Mouse (Mus musculus) embryonic facial prominence, embryonic 11.5 days (tissue): ENCODE measurements around the gene Ndrg3. TPM values are rescaled to one million over a fixed set of nuclear protein-coding genes. Genes with fewer than 3 reads are reported as not detected.
A peak's percentile ranks its signal among the peaks of the same experiment; 100 is the strongest.

Experiments used
- ATAC-seq: fragments of 200-750 bp; cut with Nextera tagmentation; replicated peaks from 2 replicates; pipeline ENCODE4 v1.8.0; 2017; ENCODE audit warnings: low read depth; ENCODE audit not compliant: insufficient number of reproducible peaks, low FRiP score, low TSS enrichment
- DNase-seq: peaks from one replicate; pipeline ENCODE4 v3.0.0-alpha.2; 2015; ENCODE audit warnings: low spot score
- H3K27ac ChIP-seq: fragments of 300-500 bp; sonication (generic); replicated peaks from 2 replicates; pipeline ENCODE4 v1.5.1; 2014; ENCODE audit warnings: mild to moderate bottlenecking, low read depth, low read length, control low read depth
- H3K27me3 ChIP-seq: fragments of 300-500 bp; sonication (generic); 2 replicates; pipeline ENCODE4 v1.6.1; 2014; ENCODE audit warnings: mild to moderate bottlenecking, low read length, moderate library complexity, mixed read lengths; ENCODE audit not compliant: control insufficient read depth, insufficient read depth
- H3K36me3 ChIP-seq: fragments of 300-500 bp; sonication (generic); replicated peaks from 2 replicates; pipeline ENCODE4 v1.6.1; 2014; ENCODE audit warnings: low read depth, mild to moderate bottlenecking, low read length, moderate library complexity, mixed read lengths; ENCODE audit not compliant: control insufficient read depth, insufficient read depth
- H3K4me1 ChIP-seq: fragments of 300-500 bp; sonication (generic); 2 replicates; pipeline ENCODE4 v1.6.1; 2014; ENCODE audit warnings: low read length, mixed read lengths; ENCODE audit not compliant: control insufficient read depth, insufficient read depth
- H3K4me2 ChIP-seq: fragments of 300-500 bp; sonication (generic); 2 replicates; pipeline ENCODE4 v1.6.1; 2014; ENCODE audit warnings: low read depth, mild to moderate bottlenecking, control low read depth, low read length, moderate library complexity
- H3K4me3 ChIP-seq: fragments of 300-500 bp; sonication (generic); 2 replicates; pipeline ENCODE4 v1.5.1; 2014; ENCODE audit warnings: low read depth, low read length, control low read depth
- H3K9ac ChIP-seq: fragments of 300-500 bp; sonication (generic); replicated peaks from 2 replicates; pipeline ENCODE4 v1.6.1; 2014; ENCODE audit warnings: mild to moderate bottlenecking, control low read depth, low read length
- H3K9me3 ChIP-seq: fragments of 300-500 bp; sonication (generic); replicated peaks from 2 replicates; pipeline ENCODE4 v1.6.1; 2016; ENCODE audit warnings: mild to moderate bottlenecking, low read length, inconsistent platforms, mixed read lengths; ENCODE audit not compliant: control insufficient read depth
- WGBS: fragments of 180-500 bp; shearing (Covaris S2); extraction: QIAGEN DNeasy Blood & Tissue Kit; methylation state at CpG from one replicate; pipeline ENCODE4 v1.1.7; 2014; 5-methylcytosine and 5-hydroxymethylcytosine counted together
- polyA plus RNA-seq: library from polyadenylated mRNA; unstranded; fragments of >200 nt; fragmentation: Nextera tagmentation; extraction: Ambion mirVana; gene quantifications from 2 replicates; pipeline ENCODE4 v1.2.1, GENCODE M21; 2014

The Ndrg3 gene
- polyA plus RNA-seq, result 42.2 and 49.8 TPM in 2 replicates

DNA sequence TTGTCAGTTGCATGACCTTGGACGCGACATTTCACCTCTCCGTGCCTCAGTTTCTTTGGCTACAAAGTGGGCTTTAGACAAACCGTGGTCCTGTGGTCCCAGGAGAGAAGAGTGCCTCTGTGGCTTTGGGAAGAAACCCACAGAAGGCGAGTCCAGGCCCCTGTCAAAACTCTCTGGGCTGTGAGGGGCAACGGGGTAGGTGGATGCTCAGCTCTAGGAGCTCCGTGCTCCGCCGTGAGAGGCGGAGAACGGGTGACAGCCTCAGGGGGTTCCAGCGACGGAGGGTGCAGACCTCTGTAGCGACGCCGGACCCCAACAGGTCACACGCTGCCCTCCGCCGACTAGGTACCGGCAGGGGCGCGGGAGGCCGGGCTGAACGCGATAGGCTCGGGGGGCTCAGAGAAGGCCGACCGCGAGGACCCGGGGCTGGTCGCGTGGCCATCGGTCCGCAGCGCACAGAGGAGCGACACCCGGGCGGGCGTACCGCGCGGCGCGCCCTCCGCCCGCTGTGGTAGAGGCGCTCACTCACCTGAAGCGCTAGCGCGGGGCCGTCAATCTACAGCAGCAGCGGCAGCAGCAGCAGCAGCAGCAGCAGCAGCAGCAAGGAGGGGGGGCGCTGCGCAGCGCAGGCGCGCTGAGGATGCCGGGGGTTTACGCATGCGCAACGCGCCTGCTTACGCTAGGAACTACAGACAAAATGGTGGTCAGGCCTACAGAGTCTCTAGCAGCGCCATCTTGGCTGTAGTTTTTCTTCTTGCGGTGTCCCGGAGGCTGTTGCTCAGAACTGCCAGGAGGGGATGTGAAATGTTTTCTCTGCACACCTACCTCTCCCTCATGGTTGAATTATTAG, at the start of gene Ndrg3:
Gene Ndrg3, minus strand, starts transcription at position 587 of the 850 bp plus-strand sequence.
- ATAC-seq (peak; percentile 94), DNase-seq (peak; percentile 99)
- H3K9ac ChIP-seq, result peak within 1 kb of the TSS; percentile 85
- no peaks in the 10 kb centered on the region; the same call in 1 of the 2 replicates for H3K4me1 ChIP-seq
- peak within 1 kb of the TSS; percentile 86 for H3K4me2 ChIP-seq
- no peaks in the 10 kb centered on the region for H3K36me3 ChIP-seq
- WGBS, result under 1% methylated on average over 66 of the region's 66 CpGs
- no peak within 1 kb of the TSS for H3K27ac ChIP-seq
- H3K27me3 ChIP-seq, result no peaks in the 10 kb centered on the region
- no peaks in the 10 kb centered on the region for H3K9me3 ChIP-seq
- H3K4me3 ChIP-seq, result peak within 1 kb of the TSS; percentile 81

DNA sequence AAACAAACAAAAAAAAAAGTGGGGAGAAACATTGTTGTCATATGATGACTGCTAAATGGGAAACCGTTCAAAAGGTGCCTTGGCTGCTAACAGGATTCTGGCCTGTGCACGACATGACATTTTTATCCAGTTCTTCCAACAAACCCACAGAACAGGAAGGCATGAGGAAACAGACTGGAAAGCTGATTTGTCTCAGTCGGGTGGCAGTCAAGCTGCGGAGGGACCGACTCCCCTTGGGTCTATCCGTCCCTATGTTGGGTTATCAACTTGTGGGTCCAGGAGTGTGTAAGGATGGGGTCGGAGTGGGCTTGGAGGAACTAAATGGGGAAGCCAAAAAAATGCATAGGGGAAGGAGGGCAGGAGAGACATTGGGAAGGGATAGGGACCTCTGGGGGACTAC, 49.6 kb upstream of the Ndrg3 start:
- Histone ChIP-seq H3K36me3 (peaks cover 31% of the 10 kb centered on the region), H3K4me3 (no peak overlapping the region), H3K9me3 (no peaks in the 10 kb centered on the region), H3K27ac (no peak overlapping the region), H3K4me2 (no peak overlapping the region), H3K27me3 (no peaks in the 10 kb centered on the region), H3K9ac (no peak overlapping the region), H3K4me1 (no peaks in the 10 kb centered on the region)
- no peak for DNase-seq
- ATAC-seq, result no peak
- WGBS, result 95% methylated on average over 7 of the region's 7 CpGs

DNA sequence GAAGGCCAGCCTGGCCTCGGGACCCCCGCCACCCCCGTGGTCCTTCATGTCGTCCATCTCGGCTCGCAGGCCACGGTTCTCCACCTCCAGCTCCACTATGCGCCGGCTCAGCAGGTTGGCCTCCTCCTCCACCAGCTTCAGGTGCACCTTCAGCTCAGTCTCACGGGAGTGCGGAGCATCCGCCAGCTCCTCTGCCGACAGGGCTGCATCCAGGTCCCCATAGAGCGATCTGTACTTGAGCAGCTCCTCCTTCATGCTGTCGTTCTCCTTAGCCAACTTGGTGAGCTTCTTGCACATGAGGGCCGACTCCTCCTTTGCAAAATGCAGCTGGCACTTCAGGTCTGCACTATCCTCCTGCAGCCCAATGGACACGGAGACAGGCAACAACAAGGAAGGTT, 48.8 kb upstream of the Ndrg3 start:
- DNase-seq (no peak), ATAC-seq (no peak)
- Histone ChIP-seq H3K4me2 (no peak overlapping the region), H3K9ac (no peak overlapping the region), H3K9me3 (no peaks in the 10 kb centered on the region), H3K4me1 (no peaks in the 10 kb centered on the region), H3K27me3 (no peaks in the 10 kb centered on the region), H3K36me3 (peaks cover 31% of the 10 kb centered on the region), H3K4me3 (no peak overlapping the region), H3K27ac (no peak overlapping the region)
- WGBS, result 80% methylated on average over 16 of the region's 17 CpGs

DNA sequence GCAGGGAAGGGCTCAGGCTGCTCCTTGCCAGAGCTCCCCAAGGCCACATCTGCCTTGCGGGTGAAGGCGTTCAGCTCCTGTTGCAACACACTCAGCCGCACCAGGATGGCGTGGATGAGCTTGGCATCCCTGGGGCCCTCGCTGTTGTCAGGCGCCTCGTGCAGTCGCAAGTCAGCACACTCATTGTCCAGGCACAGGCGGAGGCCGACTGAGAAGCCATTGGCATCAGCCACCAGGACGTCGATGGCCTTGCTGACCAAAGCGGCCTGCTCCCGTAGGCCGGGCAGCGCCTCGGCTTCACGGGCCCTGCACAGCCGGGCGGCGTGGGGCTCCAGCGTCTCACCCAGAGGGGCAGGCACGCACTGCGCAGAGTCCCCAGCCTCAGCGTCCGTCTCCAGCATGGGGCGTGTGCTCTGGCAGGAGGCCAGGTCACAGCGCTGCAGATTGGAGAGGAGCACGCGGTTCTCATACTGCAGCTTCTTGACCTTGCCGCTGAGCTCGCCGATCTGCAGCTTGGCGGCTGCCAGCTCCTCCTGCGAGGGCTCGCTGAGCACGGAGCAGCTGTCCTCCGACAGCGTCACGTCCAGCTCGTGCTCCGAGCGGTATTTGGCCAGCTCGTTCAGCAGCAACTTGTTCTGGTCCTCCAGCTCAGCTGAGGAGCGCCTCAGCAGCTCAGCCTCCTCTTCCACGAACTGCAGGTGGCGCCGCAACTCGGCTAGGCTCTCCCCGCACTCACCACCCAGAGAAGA, 48.2 kb upstream of the Ndrg3 start:
- no peak overlapping the region for H3K27ac ChIP-seq
- H3K4me3 ChIP-seq, result no peak overlapping the region
- no peak overlapping the region for H3K9ac ChIP-seq
- peaks cover 32% of the 10 kb centered on the region for H3K36me3 ChIP-seq
- no peaks in the 10 kb centered on the region for H3K27me3 ChIP-seq
- ATAC-seq, result no peak
- WGBS, result 90% methylated on average over 50 of the region's 50 CpGs
- H3K4me1 ChIP-seq, result no peaks in the 10 kb centered on the region
- no peak overlapping the region for H3K4me2 ChIP-seq
- DNase-seq, result no peak
- H3K9me3 ChIP-seq, result no peaks in the 10 kb centered on the region

DNA sequence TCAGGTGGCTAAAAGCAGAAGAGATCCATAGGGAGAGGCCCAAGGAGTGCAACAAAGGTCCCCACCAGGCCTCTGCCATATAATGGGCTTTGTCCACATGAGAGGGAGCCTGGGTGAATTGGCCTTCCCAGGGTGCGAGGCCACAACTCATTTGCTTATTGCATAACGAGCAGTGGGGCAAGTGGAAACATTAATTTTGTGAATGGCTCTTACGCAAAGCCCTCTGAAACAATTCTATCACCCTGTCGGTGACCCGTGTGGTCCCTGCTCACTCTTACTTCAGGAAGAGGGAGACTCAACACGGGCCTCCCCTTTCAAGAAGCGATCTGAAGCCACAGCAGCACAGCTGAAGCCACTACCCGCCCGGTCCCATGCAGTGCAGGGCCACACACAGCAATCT, 45.4 kb upstream of the Ndrg3 start:
- H3K36me3 ChIP-seq, result peaks cover 29% of the 10 kb centered on the region
- no peak overlapping the region for H3K27ac ChIP-seq
- H3K9me3 ChIP-seq, result no peaks in the 10 kb centered on the region
- H3K27me3 ChIP-seq, result no peaks in the 10 kb centered on the region
- H3K4me2 ChIP-seq, result no peak overlapping the region
- 85% methylated on average over 9 of the region's 9 CpGs for WGBS
- H3K4me1 ChIP-seq, result no peaks in the 10 kb centered on the region
- DNase-seq (no peak), ATAC-seq (no peak)
- no peak overlapping the region for H3K4me3 ChIP-seq
- no peak overlapping the region for H3K9ac ChIP-seq

DNA sequence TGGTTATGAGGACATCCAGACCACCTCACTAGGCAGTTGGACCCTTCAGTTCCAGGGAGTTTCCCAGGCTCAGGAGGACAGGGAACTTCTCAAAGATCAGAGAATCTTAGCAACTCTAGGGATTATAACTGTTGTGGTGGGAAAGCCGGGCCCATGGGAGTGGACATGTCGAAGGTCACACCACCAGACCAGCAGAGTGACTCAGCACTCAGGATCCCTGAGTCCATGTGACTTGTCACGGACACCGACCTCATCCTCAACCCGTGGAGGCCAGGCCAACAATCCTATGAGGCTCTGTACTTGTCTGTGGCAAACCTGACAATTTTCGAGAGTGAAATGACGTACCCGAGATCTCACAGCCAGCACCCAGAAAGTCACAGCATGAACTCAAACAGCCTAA, 44.5 kb upstream of the Ndrg3 start:
- no peak for ATAC-seq

DNA sequence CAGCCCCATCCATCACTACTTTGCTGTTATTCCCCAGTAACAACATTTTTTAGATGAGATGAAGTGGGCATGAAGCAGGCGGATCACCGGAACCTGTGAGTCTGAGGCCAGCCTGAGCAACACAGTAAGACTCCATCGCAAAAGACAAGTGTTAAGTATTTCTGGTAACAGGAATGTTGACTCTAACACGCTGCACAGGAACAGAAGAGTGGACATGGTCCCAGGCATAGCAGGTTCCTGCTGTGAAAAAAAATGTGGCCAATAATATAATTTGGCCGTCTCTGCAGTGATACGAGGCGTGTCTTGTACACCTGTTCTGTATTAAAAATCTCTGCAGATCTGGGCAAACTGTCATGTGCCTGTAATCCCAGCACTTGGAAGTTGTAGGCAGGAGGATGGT, 43.5 kb upstream of the Ndrg3 start:
- H3K4me1 ChIP-seq, result no peaks in the 10 kb centered on the region
- H3K9me3 ChIP-seq, result no peaks in the 10 kb centered on the region
- H3K9ac ChIP-seq, result no peak overlapping the region
- H3K27ac ChIP-seq, result no peak overlapping the region
- H3K4me3 ChIP-seq, result no peak overlapping the region
- H3K36me3 ChIP-seq, result peaks cover 24% of the 10 kb centered on the region
- no peaks in the 10 kb centered on the region for H3K27me3 ChIP-seq
- DNase-seq (no peak), ATAC-seq (no peak)
- H3K4me2 ChIP-seq, result no peak overlapping the region
- 83% methylated on average over 7 of the region's 7 CpGs for WGBS

More for the DNA sequence above, 44.5 kb upstream of the Ndrg3 start:
- no peak overlapping the region for H3K4me2 ChIP-seq
- WGBS, result 96% methylated on average over 8 of the region's 8 CpGs
- peaks cover 24% of the 10 kb centered on the region for H3K36me3 ChIP-seq
- H3K4me3 ChIP-seq, result no peak overlapping the region
- no peak overlapping the region for H3K27ac ChIP-seq
- no peaks in the 10 kb centered on the region for H3K4me1 ChIP-seq
- no peak overlapping the region for H3K9ac ChIP-seq
- no peaks in the 10 kb centered on the region for H3K27me3 ChIP-seq
- DNase-seq, result no peak
- no peaks in the 10 kb centered on the region for H3K9me3 ChIP-seq

DNA sequence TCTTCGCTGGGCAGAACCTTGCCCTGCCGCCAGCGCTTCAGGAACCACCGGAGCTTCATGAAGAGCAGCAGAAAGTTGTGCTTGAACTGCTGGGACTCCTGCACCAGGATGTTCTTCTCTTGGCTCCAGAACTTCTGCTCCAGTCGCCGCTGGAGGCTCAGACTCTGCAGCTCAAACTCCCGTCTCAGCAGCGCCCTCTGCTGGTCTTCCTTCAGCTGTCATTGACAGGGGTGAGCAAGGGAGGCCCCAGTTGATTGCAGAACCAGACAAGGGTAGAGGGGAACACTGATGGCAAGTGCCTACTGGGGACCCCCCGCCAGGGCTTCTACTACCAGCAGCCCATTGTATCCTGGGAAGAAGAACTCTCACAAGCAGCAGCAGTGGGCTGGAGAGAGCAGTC, 38.9 kb upstream of the Ndrg3 start:
- 46% methylated on average over 9 of the region's 9 CpGs for WGBS
- Histone ChIP-seq H3K9ac (no peak overlapping the region), H3K27ac (no peak overlapping the region), H3K4me1 (no peaks in the 10 kb centered on the region), H3K4me3 (no peak overlapping the region), H3K4me2 (no peak overlapping the region), H3K9me3 (no peaks in the 10 kb centered on the region), H3K36me3 (peaks cover 48% of the 10 kb centered on the region), H3K27me3 (no peaks in the 10 kb centered on the region)
- DNase-seq, result peak; percentile 83
- 0 out of 2 replicates have a peak, but pooled peaks have one; percentile 30 for ATAC-seq
